Mouse (Mus musculus) thymus, postnatal 14 days (tissue): ENCODE measurements around the gene Pde11a.
A peak's percentile ranks its signal among the peaks of the same experiment; 100 is the strongest.

Experiments used
- DNase-seq: peaks from one replicate; pipeline ENCODE4 v3.0.0; 2021

The Pde11a gene

GRCm38 (mm10) chr2:76338215-76339156 is at the start of gene Pde11a:
Gene Pde11a (minus strand): TSS chr2:76338774.
- DNase-seq: no peak

- no peak for DNase-seq
Measured at GRCm38 (mm10) chr2:76386531-76386930, 48.0 kb upstream of the Pde11a start.

- DNase-seq: no peak
Measured at GRCm38 (mm10) chr2:76378646-76379045, 40.1 kb upstream of the Pde11a start.

- no peak for DNase-seq
Measured at GRCm38 (mm10) chr2:76374544-76375206, 36.1 kb upstream of the Pde11a start.

- DNase-seq: no peak
Measured at GRCm38 (mm10) chr2:76372244-76372643, 33.7 kb upstream of the Pde11a start.

GRCm38 (mm10) chr2:76370656-76370922 is 32.0 kb upstream of the Pde11a start:
- no peak for DNase-seq

GRCm38 (mm10) chr2:76369821-76370655 is 31.5 kb upstream of the Pde11a start, which contains the start of gene Rbm45:
Gene Rbm45 (plus strand): TSS chr2:76369984.
- peak; percentile 92 for DNase-seq

- no peak for DNase-seq
Measured at GRCm38 (mm10) chr2:76368861-76369660, 30.5 kb upstream of the Pde11a start.

GRCm38 (mm10) chr2:76367188-76367922 is 28.8 kb upstream of the Pde11a start:
- peak; percentile 83 for DNase-seq

- no peak for DNase-seq
Measured at GRCm38 (mm10) chr2:76365811-76366210, 27.2 kb upstream of the Pde11a start.

- DNase-seq: no peak
Measured at GRCm38 (mm10) chr2:76362111-76362510, 23.5 kb upstream of the Pde11a start.

GRCm38 (mm10) chr2:76360226-76360625 is 21.7 kb upstream of the Pde11a start, which contains the start of gene Cyct:
Gene Cyct (minus strand): TSS chr2:76360450.
- DNase-seq: no peak

- DNase-seq: no peak
Measured at GRCm38 (mm10) chr2:76347839-76348238, 9.3 kb upstream of the Pde11a start.

- no peak for DNase-seq
Measured at GRCm38 (mm10) chr2:76342146-76342545, 3.6 kb upstream of the Pde11a start.

GRCm38 (mm10) chr2:76334596-76334995 is 4.0 kb downstream of the Pde11a start:
- DNase-seq: no peak

GRCm38 (mm10) chr2:76332161-76332805 is 6.3 kb downstream of the Pde11a start:
- DNase-seq: no peak

- DNase-seq: no peak
Measured at GRCm38 (mm10) chr2:76330081-76330480, 8.5 kb downstream of the Pde11a start.

- DNase-seq: no peak
Measured at GRCm38 (mm10) chr2:76326161-76326560, 12.4 kb downstream of the Pde11a start.

- DNase-seq: no peak
Measured at GRCm38 (mm10) chr2:76324463-76324862, 14.1 kb downstream of the Pde11a start.

- DNase-seq: no peak
Measured at GRCm38 (mm10) chr2:76323185-76323875, 15.2 kb downstream of the Pde11a start.
